Mouse (Mus musculus) kidney, postnatal 36 days (tissue): ENCODE measurements around the gene Tmsb15b1.
"Not testable (repeated sequence)": the region's sequence is repeated elsewhere in the genome, so short reads cannot be mapped to it uniquely, and the experiment has no call there.

Experiments used
- DNase-seq, 2 experiments: peaks; one replicate each; pipeline ENCODE4 v3.0.0; 2021 to 2022; ENCODE audit warnings: mixed read lengths in 2 of 2

The Tmsb15b1 gene

GRCm38 (mm10) chrX:136976424-136977084 is at the start of gene Tmsb15b1, which contains the start of gene Tmsb15l:
Gene Tmsb15b1 (minus strand): TSS chrX:136976874.
Gene Tmsb15l (minus strand): TSS chrX:136976869.
- peak; percentile 67 to 79 for DNase-seq

GRCm38 (mm10) chrX:137019310-137019709 is 42.6 kb upstream of the Tmsb15b1 start:
- peak; percentile 62 to 82 for DNase-seq

GRCm38 (mm10) chrX:137017668-137018067 is 41.0 kb upstream of the Tmsb15b1 start:
- no peak for DNase-seq

GRCm38 (mm10) chrX:137015099-137015709 is 38.5 kb upstream of the Tmsb15b1 start:
- peak; percentile 54 to 69 for DNase-seq

GRCm38 (mm10) chrX:136996256-136996655 is 19.6 kb upstream of the Tmsb15b1 start:
- no peak for DNase-seq

GRCm38 (mm10) chrX:136993641-136994040 is 17.0 kb upstream of the Tmsb15b1 start:
- DNase-seq, result no peak

GRCm38 (mm10) chrX:136992978-136993547 is 16.4 kb upstream of the Tmsb15b1 start, which contains the start of gene Zcchc18:
Gene Zcchc18 (plus strand): TSS chrX:136993155.
- DNase-seq, result peak; percentile 33 to 43

GRCm38 (mm10) chrX:136992191-136992965 is 15.7 kb upstream of the Tmsb15b1 start:
- no peak for DNase-seq

- DNase-seq, result no peak
Measured at GRCm38 (mm10) chrX:136991274-136991673, 14.6 kb upstream of the Tmsb15b1 start.

- no peak for DNase-seq
Measured at GRCm38 (mm10) chrX:136986039-136986438, 9.4 kb upstream of the Tmsb15b1 start.

- DNase-seq, result peak in 1 of 2 experiments; percentile 19
Measured at GRCm38 (mm10) chrX:136978616-136979015, 1.9 kb upstream of the Tmsb15b1 start.

GRCm38 (mm10) chrX:136975397-136975796 is 1.3 kb downstream of the Tmsb15b1 start, which contains the start of gene Tmsb15b2:
Gene Tmsb15b2 (minus strand): TSS chrX:136975497.
- DNase-seq, result not testable (repeated sequence)

GRCm38 (mm10) chrX:136959688-136960087 is 17.0 kb downstream of the Tmsb15b1 start:
- peak; percentile 13 to 39 for DNase-seq

GRCm38 (mm10) chrX:136958300-136958699 is 18.4 kb downstream of the Tmsb15b1 start:
- DNase-seq, result not testable (repeated sequence)

GRCm38 (mm10) chrX:136957583-136958279 is 18.9 kb downstream of the Tmsb15b1 start:
- DNase-seq, result peak; percentile 54 to 83

- no peak for DNase-seq
Measured at GRCm38 (mm10) chrX:136937985-136938384, 38.7 kb downstream of the Tmsb15b1 start.

- no peak for DNase-seq
Measured at GRCm38 (mm10) chrX:136927031-136927430, 49.6 kb downstream of the Tmsb15b1 start, which contains the start of gene H2bfm. Gene H2bfm (plus strand): TSS chrX:136927325.

- no peak for DNase-seq
Measured at GRCm38 (mm10) chrX:136925863-136926262, 50.8 kb downstream of the Tmsb15b1 start.
